Mouse (Mus musculus) forebrain, embryonic 15.5 days (tissue): Measurements from ENCODE around the gene F830045P16Rik. TPM values are rescaled to one million over a fixed set of nuclear protein-coding genes. Genes with fewer than 3 reads are reported as not detected.
"Not testable (repeated sequence)": the region's sequence is repeated elsewhere in the genome, so short reads cannot be mapped to it uniquely, and the experiment has no call there.

Experiments used
- ATAC-seq: fragments of 200-750 bp; cut with Nextera tagmentation; replicated peaks from 2 replicates; pipeline ENCODE4 v1.8.0; 2017; ENCODE audit warnings: mild to moderate bottlenecking, moderate TSS enrichment, moderate library complexity
- H3K27ac ChIP-seq: fragments of 300-500 bp; sonication (generic); replicated peaks from 2 replicates; pipeline ENCODE4 v1.5.1; 2015; ENCODE audit warnings: mild to moderate bottlenecking, inconsistent platforms
- H3K27me3 ChIP-seq: fragments of 300-500 bp; sonication (generic); 2 replicates; pipeline ENCODE4 v1.6.1; 2015; ENCODE audit warnings: inconsistent platforms
- H3K36me3 ChIP-seq: fragments of 300-500 bp; sonication (generic); 2 replicates; pipeline ENCODE4 v1.6.1; 2015; ENCODE audit warnings: mild to moderate bottlenecking, inconsistent platforms
- H3K4me1 ChIP-seq: fragments of 300-500 bp; sonication (generic); 2 replicates; pipeline ENCODE4 v1.6.1; 2015; ENCODE audit warnings: inconsistent platforms
- H3K4me2 ChIP-seq: fragments of 300-500 bp; sonication (generic); replicated peaks from 2 replicates; pipeline ENCODE4 v1.6.1; 2015; ENCODE audit warnings: mild to moderate bottlenecking, inconsistent platforms
- H3K4me3 ChIP-seq: fragments of 300-500 bp; sonication (generic); 2 replicates; pipeline ENCODE4 v1.5.1; 2015; ENCODE audit warnings: mild to moderate bottlenecking, inconsistent platforms
- H3K9ac ChIP-seq: fragments of 300-500 bp; sonication (generic); replicated peaks from 2 replicates; pipeline ENCODE4 v1.6.1; 2015; ENCODE audit warnings: mild to moderate bottlenecking, inconsistent platforms
- H3K9me3 ChIP-seq: fragments of 300-500 bp; sonication (generic); 2 replicates; pipeline ENCODE4 v1.6.1; 2016; ENCODE audit warnings: inconsistent platforms
- WGBS: fragments of 180-500 bp; shearing (Covaris S2); methylation state at CpG from one replicate; pipeline ENCODE4 v1.1.7; 2015; ENCODE audit warnings: mixed read lengths; 5-methylcytosine and 5-hydroxymethylcytosine counted together
- polyA plus RNA-seq: library from polyadenylated mRNA; unstranded; fragments of >200 nt; fragmentation: Nextera tagmentation; extraction: Ambion mirVana; gene quantifications from 2 replicates; pipeline ENCODE4 v1.2.1, GENCODE M21; 2015

F830045P16Rik gene
- polyA plus RNA-seq, 1 experiment from 2014 or later = not detected

- Histone ChIP-seq H3K27ac (no peak overlapping the region), H3K36me3 (no peaks in the 10 kb centered on the region), H3K4me3 (no peak overlapping the region), H3K9ac (no peak overlapping the region), H3K4me1 (peaks cover 10% of the 10 kb centered on the region), H3K27me3 (no peaks in the 10 kb centered on the region), H3K4me2 (no peak overlapping the region), H3K9me3 (no peaks in the 10 kb centered on the region)
- 66% methylated on average over 3 of the region's 3 CpGs for WGBS
- ATAC-seq = no peak
Observed at GRCm38 (mm10) chr2:129518526-129518925, 17.9 kb downstream of the F830045P16Rik start.

DNA sequence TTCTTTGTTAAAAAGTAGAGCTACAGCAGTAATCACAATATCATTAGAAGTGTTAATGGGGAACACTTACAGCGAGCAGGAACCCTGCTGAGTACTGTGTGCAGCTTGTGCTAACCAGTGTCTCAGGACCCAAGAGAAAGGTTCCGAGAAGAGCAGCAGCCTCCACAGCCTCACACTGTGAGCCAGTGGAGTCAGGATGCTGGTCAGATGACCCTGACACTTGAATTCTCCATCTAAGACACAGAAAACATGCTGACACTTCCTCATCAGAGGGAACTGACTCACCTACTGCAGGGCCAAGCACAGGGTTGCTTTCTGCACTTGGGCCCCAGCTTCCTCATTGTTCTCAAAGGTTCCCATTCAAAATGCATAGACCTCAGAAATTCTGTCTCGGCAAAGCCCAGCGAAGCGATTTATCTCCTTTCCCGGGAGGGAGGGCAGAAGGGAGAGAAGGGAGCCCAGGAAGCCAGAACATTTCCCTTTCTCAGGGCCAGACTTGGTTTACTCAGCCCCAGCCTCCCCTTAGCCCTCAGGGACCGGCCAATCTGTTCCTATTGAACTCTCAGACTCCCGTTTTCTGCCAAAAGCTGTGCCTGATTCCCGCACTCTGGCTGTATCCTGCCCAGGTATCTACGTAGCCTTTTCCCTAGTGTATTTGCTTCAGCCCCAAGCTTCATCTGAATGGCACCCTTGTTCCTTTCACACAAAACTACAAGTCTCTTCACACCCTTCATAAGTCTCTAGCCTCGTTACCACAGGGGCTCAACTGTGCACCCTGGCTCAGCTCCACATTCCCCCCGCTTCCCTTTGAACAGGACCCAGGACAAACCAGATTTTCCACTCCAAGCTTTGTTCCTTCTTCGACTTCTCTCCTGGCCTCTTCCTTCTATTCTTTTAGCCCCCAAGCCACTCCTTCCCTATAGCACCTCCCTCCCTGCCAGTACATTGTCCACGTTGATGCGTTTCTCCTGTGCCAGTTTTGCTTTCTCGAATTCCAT, 21.2 kb downstream of the F830045P16Rik start:
- Histone ChIP-seq H3K9ac (no peak overlapping the region), H3K36me3 (no peaks in the 10 kb centered on the region), H3K4me3 (no peak overlapping the region), H3K27ac (no peak overlapping the region), H3K9me3 (no peaks in the 10 kb centered on the region), H3K27me3 (no peaks in the 10 kb centered on the region), H3K4me1 (peaks cover 10% of the 10 kb centered on the region), H3K4me2 (no peak overlapping the region)
- 27% methylated on average over 16 of the region's 16 CpGs for WGBS
- no peak for ATAC-seq

- Histone ChIP-seq H3K4me2 (no peak overlapping the region), H3K4me1 (peaks cover 10% of the 10 kb centered on the region), H3K9ac (no peak overlapping the region), H3K9me3 (no peaks in the 10 kb centered on the region), H3K27me3 (no peaks in the 10 kb centered on the region), H3K4me3 (no peak overlapping the region), H3K36me3 (no peaks in the 10 kb centered on the region), H3K27ac (no peak overlapping the region)
- no peak for ATAC-seq
Observed at GRCm38 (mm10) chr2:129514401-129514667, 22.1 kb downstream of the F830045P16Rik start.

GRCm38 (mm10) chr2:129513546-129514400, 22.6 kb downstream of the F830045P16Rik start:
- no peaks in the 10 kb centered on the region for H3K27me3 ChIP-seq
- no peak for ATAC-seq
- no peaks in the 10 kb centered on the region for H3K9me3 ChIP-seq
- no peak overlapping the region for H3K4me3 ChIP-seq
- no peak overlapping the region for H3K9ac ChIP-seq
- H3K4me1 ChIP-seq = peaks cover 10% of the 10 kb centered on the region
- H3K36me3 ChIP-seq = no peaks in the 10 kb centered on the region
- H3K27ac ChIP-seq = no peak overlapping the region
- 81% methylated on average over 6 of the region's 6 CpGs for WGBS
- no peak overlapping the region for H3K4me2 ChIP-seq

DNA sequence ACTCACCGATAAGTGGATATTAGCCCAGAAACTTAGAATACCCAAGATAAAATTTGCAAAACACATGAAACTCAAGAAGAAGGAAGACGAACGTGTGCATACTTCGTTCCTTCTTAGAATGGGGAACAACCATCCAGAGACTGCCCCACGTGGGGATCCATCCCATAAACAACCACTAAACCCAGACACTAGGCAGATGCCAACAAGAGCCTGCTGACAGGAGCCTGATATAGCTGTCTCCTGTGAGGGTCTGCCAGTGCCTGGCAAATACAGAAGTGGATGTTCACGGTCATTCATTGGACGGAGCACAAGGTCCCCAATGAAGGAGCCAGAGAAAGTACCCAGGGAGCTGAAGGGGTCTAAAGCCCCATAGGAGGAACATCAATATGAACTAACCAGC, 24.3 kb downstream of the F830045P16Rik start:
- H3K9ac ChIP-seq, H3K9me3 ChIP-seq, H3K27ac ChIP-seq, ATAC-seq, H3K27me3 ChIP-seq, H3K4me3 ChIP-seq, H3K36me3 ChIP-seq, H3K4me2 ChIP-seq: not testable (repeated sequence)
- WGBS = 91% methylated on average over 7 of the region's 7 CpGs
- peaks cover 10% of the 10 kb centered on the region for H3K4me1 ChIP-seq

DNA sequence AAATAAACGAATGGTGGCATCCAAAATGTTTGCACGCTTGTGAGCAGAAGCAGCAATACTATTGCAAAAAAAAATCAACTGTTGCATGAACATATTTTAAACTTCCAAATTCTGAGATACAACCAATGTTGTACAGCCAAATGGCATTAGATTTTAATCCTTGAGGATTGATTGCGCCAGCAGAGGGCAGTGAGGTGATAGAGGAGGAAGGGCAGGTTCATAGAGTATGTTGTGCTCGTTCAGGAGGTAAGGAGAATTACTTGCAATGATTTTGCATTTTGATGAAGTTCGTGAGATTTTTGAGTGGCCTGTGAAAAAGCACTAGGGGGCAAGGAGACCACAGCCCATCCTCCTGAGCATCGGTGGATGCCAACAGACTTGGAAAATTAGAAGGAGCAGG, 33.8 kb downstream of the F830045P16Rik start:
- ATAC-seq = no peak
- Histone ChIP-seq H3K27me3 (no peaks in the 10 kb centered on the region), H3K9me3 (no peaks in the 10 kb centered on the region), H3K27ac (no peak overlapping the region), H3K4me3 (no peak overlapping the region), H3K9ac (no peak overlapping the region), H3K4me1 (no peaks in the 10 kb centered on the region), H3K36me3 (no peaks in the 10 kb centered on the region), H3K4me2 (no peak overlapping the region)
- WGBS = 19% methylated on average over 6 of the region's 6 CpGs

DNA sequence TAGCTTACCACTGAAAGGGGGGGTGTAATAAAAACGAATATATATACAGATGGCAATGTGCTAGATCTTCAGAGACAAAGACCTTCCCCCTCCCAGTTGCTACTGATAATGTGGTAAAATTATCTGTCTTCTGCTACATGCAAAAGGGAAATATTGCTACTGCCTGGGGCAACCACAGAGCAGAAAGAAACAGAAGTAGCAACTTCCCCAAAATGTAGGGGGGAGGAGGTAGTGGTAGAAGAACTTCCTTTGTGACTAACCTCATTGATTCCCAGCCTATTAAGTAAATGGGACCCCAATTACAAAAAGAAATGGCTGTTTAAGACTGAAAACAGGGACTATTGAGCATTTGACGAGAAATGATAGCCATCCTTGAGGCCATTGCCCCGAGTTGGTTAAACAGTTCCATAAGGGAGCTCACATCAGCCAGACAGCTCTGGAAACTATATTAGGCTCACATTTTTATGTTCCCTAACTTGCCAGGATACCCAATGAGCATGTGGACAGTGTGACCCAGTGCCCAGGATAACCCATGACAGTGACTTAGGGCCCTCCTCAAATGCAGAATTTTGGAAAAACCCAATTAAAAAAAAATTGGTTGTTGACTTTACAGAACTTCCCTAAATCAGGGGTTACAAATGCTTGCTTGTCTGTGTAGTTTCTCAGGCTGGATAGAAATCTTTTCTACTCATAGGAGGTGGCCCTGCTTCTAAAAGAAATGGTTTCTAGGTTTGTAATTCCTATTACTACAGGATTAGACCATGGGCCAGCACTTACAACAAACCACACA, 46.7 kb downstream of the F830045P16Rik start:
- 65% methylated on average over 3 of the region's 3 CpGs for WGBS
- Histone ChIP-seq H3K4me2 (no peak overlapping the region), H3K36me3 (no peaks in the 10 kb centered on the region), H3K9ac (no peak overlapping the region), H3K9me3 (no peaks in the 10 kb centered on the region), H3K27me3 (no peaks in the 10 kb centered on the region), H3K4me1 (no peaks in the 10 kb centered on the region), H3K4me3 (no peak overlapping the region), H3K27ac (no peak overlapping the region)
- no peak for ATAC-seq

DNA sequence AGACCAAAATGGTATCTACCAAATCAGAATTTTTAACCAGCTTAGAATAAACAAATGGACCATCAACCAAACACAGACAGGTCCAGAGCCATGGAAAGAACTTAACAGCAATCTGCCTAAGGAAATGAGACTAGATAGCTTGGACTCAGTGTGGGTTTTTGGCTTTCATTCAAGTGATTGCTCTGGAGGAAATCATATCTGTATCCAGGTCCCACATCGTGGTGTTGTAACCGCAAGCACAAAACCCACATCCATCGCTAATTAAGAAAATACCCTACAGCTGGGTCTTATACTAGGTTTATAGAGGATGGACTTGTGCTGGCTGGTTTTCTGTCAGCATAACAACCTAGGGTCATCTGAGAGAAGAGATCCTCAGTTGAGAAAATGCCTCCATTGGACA, 53.3 kb downstream of the F830045P16Rik start:
- Histone ChIP-seq H3K27me3 (no peaks in the 10 kb centered on the region; the same call in 1 of the 2 replicates), H3K4me2 (no peak overlapping the region), H3K4me1 (no peaks in the 10 kb centered on the region), H3K27ac (no peak overlapping the region), H3K4me3 (no peak overlapping the region), H3K36me3 (no peaks in the 10 kb centered on the region), H3K9ac (no peak overlapping the region), H3K9me3 (no peaks in the 10 kb centered on the region)
- 95% methylated on average over 3 of the region's 3 CpGs for WGBS
- ATAC-seq = no peak

DNA sequence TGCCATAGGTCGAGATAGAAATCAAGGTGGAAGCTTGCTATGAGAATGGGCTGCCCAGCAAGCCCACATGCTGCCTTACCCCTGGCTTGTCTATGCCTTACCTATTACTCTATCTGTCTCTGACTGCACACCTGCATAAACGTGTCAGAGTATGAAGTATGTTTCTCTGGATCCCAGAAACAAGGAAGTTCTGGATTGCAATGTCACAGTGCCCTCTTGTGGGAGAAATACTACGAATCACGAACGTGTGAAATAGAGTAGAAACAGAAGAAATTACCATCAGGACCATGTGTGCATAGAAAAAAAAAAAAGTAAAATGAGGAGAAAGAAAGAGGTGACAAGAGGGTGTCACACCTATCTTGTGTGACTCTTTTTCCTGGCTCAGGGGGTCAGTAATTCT, 64.5 kb downstream of the F830045P16Rik start:
- Histone ChIP-seq H3K4me1 (no peaks in the 10 kb centered on the region), H3K4me2 (no peak overlapping the region), H3K9me3 (no peaks in the 10 kb centered on the region), H3K36me3 (no peaks in the 10 kb centered on the region), H3K9ac (no peak overlapping the region), H3K4me3 (no peak overlapping the region), H3K27ac (no peak overlapping the region), H3K27me3 (no peaks in the 10 kb centered on the region)
- WGBS = 21% methylated on average over 5 of the region's 5 CpGs
- ATAC-seq = 0 out of 2 replicates have a peak, but pooled peaks have one; percentile 32

DNA sequence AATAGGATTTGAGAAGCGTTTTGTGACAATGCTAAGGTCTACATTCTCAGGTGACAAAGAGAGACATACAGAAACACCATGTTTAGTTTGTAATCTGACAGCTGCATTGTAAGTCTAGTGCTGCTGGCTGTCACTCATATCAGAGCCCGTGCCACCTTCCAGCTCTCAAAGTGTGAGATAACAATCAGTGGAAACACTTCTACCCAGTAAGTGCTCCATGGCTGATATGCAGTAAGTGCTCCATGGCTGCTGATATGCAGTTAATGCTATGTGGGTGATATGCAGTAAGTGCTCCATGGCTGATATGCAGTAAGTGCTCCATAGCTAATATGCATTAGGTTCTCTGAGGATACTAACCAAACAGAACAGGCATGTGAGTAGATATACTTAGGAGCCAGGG, 65.6 kb downstream of the F830045P16Rik start:
- H3K27me3 ChIP-seq = no peaks in the 10 kb centered on the region
- H3K4me2 ChIP-seq = no peak overlapping the region
- H3K9me3 ChIP-seq = no peaks in the 10 kb centered on the region
- H3K36me3 ChIP-seq = no peaks in the 10 kb centered on the region
- no peak for ATAC-seq
- no peak overlapping the region for H3K4me3 ChIP-seq
- H3K4me1 ChIP-seq = no peaks in the 10 kb centered on the region
- 69% methylated on average over 2 of the region's 2 CpGs for WGBS
- H3K27ac ChIP-seq = no peak overlapping the region
- no peak overlapping the region for H3K9ac ChIP-seq

DNA sequence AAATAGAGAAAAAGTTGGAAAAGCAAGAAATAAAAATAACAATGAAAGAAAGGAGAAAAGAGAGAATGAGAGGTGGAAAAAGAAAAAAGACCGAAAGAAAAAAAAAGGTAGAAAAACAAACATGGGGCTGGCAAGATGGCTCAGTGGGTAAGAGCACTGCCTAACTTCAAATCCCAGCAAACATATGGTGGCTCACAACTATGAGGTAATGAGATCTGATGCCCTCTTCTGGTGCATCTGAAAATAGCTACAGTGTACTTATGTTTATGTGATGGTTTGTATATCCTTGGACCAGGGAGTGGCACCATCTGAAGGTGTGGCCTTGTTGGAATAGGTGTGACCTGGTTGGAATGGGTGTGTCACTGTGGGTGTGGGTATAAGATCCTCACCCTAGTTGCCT, 97.6 kb downstream of the F830045P16Rik start:
- not testable (repeated sequence) for H3K9me3 ChIP-seq

DNA sequence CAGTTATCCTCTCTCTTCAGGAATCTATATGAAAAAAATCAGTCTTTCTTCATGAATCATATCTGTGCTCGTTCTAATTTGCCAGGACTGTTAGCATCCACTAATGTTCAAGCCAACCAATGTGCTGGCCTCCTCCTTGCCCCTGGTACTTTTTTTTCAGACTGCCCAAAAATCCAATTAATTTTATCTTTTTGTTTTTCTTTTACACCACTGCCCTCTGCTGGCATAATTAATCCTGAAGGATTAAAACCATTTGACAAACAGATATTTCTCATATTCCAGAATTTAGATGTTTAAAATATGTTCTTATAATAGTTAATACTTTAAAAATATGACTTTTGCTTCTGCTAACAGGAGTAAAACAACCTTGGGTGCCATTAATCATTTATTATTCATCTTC, 101.2 kb downstream of the F830045P16Rik start:
- Histone ChIP-seq H3K27ac (no peak overlapping the region), H3K9ac (no peak overlapping the region), H3K27me3 (no peaks in the 10 kb centered on the region), H3K4me3 (no peak overlapping the region), H3K4me2 (no peak overlapping the region), H3K36me3 (no peaks in the 10 kb centered on the region), H3K4me1 (no peaks in the 10 kb centered on the region), H3K9me3 (no peaks in the 10 kb centered on the region)
- no peak for ATAC-seq
- WGBS = 67% methylated on average over 1 of the region's 1 CpGs

More for the DNA sequence above, 97.6 kb downstream of the F830045P16Rik start:
- not testable (repeated sequence) for ATAC-seq, H3K27ac ChIP-seq, H3K9ac ChIP-seq, H3K27me3 ChIP-seq, H3K36me3 ChIP-seq, H3K4me1 ChIP-seq, H3K4me3 ChIP-seq, H3K4me2 ChIP-seq
- 97% methylated on average over 1 of the region's 1 CpGs for WGBS
